Comparison of ENCODE assay signal across 13 mouse cellular contexts in genomic region chr11:45900233-45901015, GRCm38 (mm10). TPM values are rescaled to one million over a fixed set of nuclear protein-coding genes. Genes with fewer than 3 reads are reported as not detected.
DNase-seq lines count a peak whose midpoint lies in the region; ATAC-seq lines count a peak whose summit lies in the region.
"Had no signal": no experiment of that assay in that cellular context is flagged by ENCODE, and none has a peak within 500 bp of the region (broad histone marks: within the 10 kb centered on the region; RNA-seq: fewer than 3 reads in every experiment).

No protein-coding gene starts in this region.

- H3K27me3 ChIP-seq in kidney, embryonic 16.5 days (ENCODE audit: insufficient read depth, low read length), result no peaks in the 10 kb centered on the region
- H3K27me3 ChIP-seq in heart, embryonic 16.5 days (ENCODE audit: control insufficient read depth, insufficient read depth, low read length), result no peaks in the 10 kb centered on the region
- no peaks in the 10 kb centered on the region for H3K27me3 ChIP-seq in limb, embryonic 13.5 days
- H3K27me3 ChIP-seq: limb, embryonic 15.5 days had no signal

- intact Hi-C loops in left cerebral cortex, postnatal 36 days (cut with DNase I), result no loop called here

- no peak for ATAC-seq in kidney, embryonic 16.5 days (ENCODE audit: low FRiP score, low TSS enrichment)
- peak; percentile 45; the same call in 1 of the 2 replicates for ATAC-seq in heart, embryonic 16.5 days (replicated peaks; ENCODE audit: extremely low read depth, insufficient read depth, low FRiP score)
- ATAC-seq in limb, embryonic 13.5 days (ENCODE audit: low FRiP score, low read depth), result peak; percentile 51; the same call in 1 of the 2 replicates
- ATAC-seq in activated CD4-positive, CD25-positive, alpha-beta regulatory T cell, adult 4 months, result no peak

- no peaks in the 10 kb centered on the region for H3K9me3 ChIP-seq in kidney, embryonic 16.5 days (ENCODE audit: low read length)
- H3K9me3 ChIP-seq in heart, embryonic 16.5 days (replicated peaks; ENCODE audit: control insufficient read depth, low read length), result no peaks in the 10 kb centered on the region
- H3K9me3 ChIP-seq in limb, embryonic 13.5 days, result no peaks in the 10 kb centered on the region
- H3K9me3 ChIP-seq: limb, embryonic 15.5 days had no signal

- H3K27ac ChIP-seq in kidney, embryonic 16.5 days (ENCODE audit: low read length), result peak overlapping the region; percentile 29; the same call in 1 of the 2 replicates
- peak overlapping the region; percentile 47 for H3K27ac ChIP-seq in heart, embryonic 16.5 days (ENCODE audit: low read length)
- H3K27ac ChIP-seq in limb, embryonic 13.5 days, result no peak overlapping the region
- H3K27ac ChIP-seq: limb, embryonic 15.5 days; macrophage had no signal

- H3K4me3 ChIP-seq in kidney, embryonic 16.5 days (ENCODE audit: low read length), result no peak overlapping the region
- H3K4me3 ChIP-seq in heart, embryonic 16.5 days (ENCODE audit: low read length), result no peak overlapping the region
- no peak overlapping the region for H3K4me3 ChIP-seq in limb, embryonic 13.5 days
- H3K4me3 ChIP-seq: erythroblast, embryonic 14.5 days; limb, embryonic 15.5 days had no signal

- H3K4me2 ChIP-seq in kidney, embryonic 16.5 days (replicated peaks; ENCODE audit: low read depth, low read length), result no peak overlapping the region
- no peak overlapping the region for H3K4me2 ChIP-seq in heart, embryonic 16.5 days (ENCODE audit: low read depth, low read length)
- no peak overlapping the region for H3K4me2 ChIP-seq in limb, embryonic 13.5 days (replicated peaks)
- H3K4me2 ChIP-seq: limb, embryonic 15.5 days had no signal

- DNase-seq in gastrocnemius, adult 18-20 months (ENCODE audit: low spot score), result peak; percentile 48
- DNase-seq in gastrocnemius, postnatal 10 days, result no peak
- DNase-seq in kidney, postnatal 4 days, result no peak
- no peak for DNase-seq in left cerebral cortex, postnatal 36 days (ENCODE audit: low spot score in 2 of 2)
- DNase-seq: cerebellum, adult 11 months; right cerebral cortex, postnatal 4 days had no signal

- H3K9ac ChIP-seq in kidney, embryonic 16.5 days (replicated peaks; ENCODE audit: low read length), result no peak overlapping the region
- no peak overlapping the region for H3K9ac ChIP-seq in heart, embryonic 16.5 days (ENCODE audit: low read length)
- H3K9ac ChIP-seq in limb, embryonic 13.5 days, result no peak overlapping the region
- H3K9ac ChIP-seq: limb, embryonic 15.5 days had no signal

- 62% methylated on average over 11 of the region's 11 CpGs for WGBS in kidney, embryonic 16.5 days
- 65% methylated on average over 11 of the region's 11 CpGs for WGBS in heart, embryonic 16.5 days
- WGBS in limb, embryonic 13.5 days, result 33% methylated on average over 11 of the region's 11 CpGs

- H3K36me3 ChIP-seq in kidney, embryonic 16.5 days (ENCODE audit: insufficient read depth, low read length), result peaks cover 31% of the 10 kb centered on the region
- H3K36me3 ChIP-seq in heart, embryonic 16.5 days (ENCODE audit: control insufficient read depth, insufficient read depth), result peaks cover 22% of the 10 kb centered on the region
- H3K36me3 ChIP-seq in limb, embryonic 13.5 days, result peaks cover 55% of the 10 kb centered on the region

- H3K4me1 ChIP-seq in kidney, embryonic 16.5 days (ENCODE audit: insufficient read depth, low read length), result peaks cover 2% of the 10 kb centered on the region; the same call in 1 of the 2 replicates
- H3K4me1 ChIP-seq in heart, embryonic 16.5 days (ENCODE audit: control insufficient read depth, insufficient read depth, low read length), result peaks cover 5% of the 10 kb centered on the region; the same call in 1 of the 2 replicates
- peaks cover 10% of the 10 kb centered on the region for H3K4me1 ChIP-seq in limb, embryonic 13.5 days

RNA-seq across cellular contexts. Expression of gene Lsm11, which starts 44.3 kb away (rescaled TPM):
- total RNA-seq in gastrocnemius, adult 18-20 months (2021), result 1 to 10 TPM; 2.3 TPM
- total RNA-seq in gastrocnemius, postnatal 10 days (2021), result 1 to 10 TPM; 3.7 to 4.1 TPM
- 3.9 and 4.3 TPM in 2 replicates for polyA plus RNA-seq in kidney, embryonic 16.5 days (2015; fragmentation: Nextera tagmentation; extraction: Ambion mirVana)
- 5.6 and 6.1 TPM in 2 replicates for polyA plus RNA-seq in heart, embryonic 16.5 days (2015; fragmentation: Nextera tagmentation; extraction: Ambion mirVana)
- polyA plus RNA-seq in limb, embryonic 13.5 days (2015; fragmentation: Nextera tagmentation; extraction: Ambion mirVana), result 6.8 and 7.8 TPM in 2 replicates
- 10 to 100 TPM; 23.8 to 25.4 TPM for total RNA-seq in left cerebral cortex, postnatal 36 days (2021)
- polyA plus RNA-seq in activated CD4-positive, CD25-positive, alpha-beta regulatory T cell, adult 4 months (2017; shearing (Covaris generic)), result 1 to 10 TPM; 1.3 to 1.6 TPM

RNA-seq across cellular contexts. Expression of gene Clint1, which starts 48.6 kb away (rescaled TPM):
- 10 to 100 TPM; 42.4 to 45.3 TPM for total RNA-seq in gastrocnemius, adult 18-20 months (2021)
- 10 to 100 TPM; 44.9 to 51.3 TPM for total RNA-seq in gastrocnemius, postnatal 10 days (2021)
- polyA plus RNA-seq in kidney, embryonic 16.5 days (2015; fragmentation: Nextera tagmentation; extraction: Ambion mirVana), result 104 and 106 TPM in 2 replicates
- 47.8 and 56.4 TPM in 2 replicates for polyA plus RNA-seq in heart, embryonic 16.5 days (2015; fragmentation: Nextera tagmentation; extraction: Ambion mirVana)
- 85.1 and 86.7 TPM in 2 replicates for polyA plus RNA-seq in limb, embryonic 13.5 days (2015; fragmentation: Nextera tagmentation; extraction: Ambion mirVana)
- total RNA-seq in left cerebral cortex, postnatal 36 days (2021), result 10 to 100 TPM; 48.6 to 55.2 TPM
- 10 to 100 TPM; 45.4 to 47.0 TPM for polyA plus RNA-seq in activated CD4-positive, CD25-positive, alpha-beta regulatory T cell, adult 4 months (2017; shearing (Covaris generic))

RNA-seq across cellular contexts. Expression of gene Thg1l, which starts 54.9 kb away (rescaled TPM):
- total RNA-seq in gastrocnemius, adult 18-20 months (2021), result 1 to 10 TPM; 3.7 to 3.9 TPM
- 10 to 100 TPM in 1 of 2 experiments, 1 to 10 TPM in 1; 6.2 to 11.3 TPM for total RNA-seq in gastrocnemius, postnatal 10 days (2021)
- polyA plus RNA-seq in kidney, embryonic 16.5 days (2015; fragmentation: Nextera tagmentation; extraction: Ambion mirVana), result 14.2 and 16.2 TPM in 2 replicates
- 7.4 and 8.2 TPM in 2 replicates for polyA plus RNA-seq in heart, embryonic 16.5 days (2015; fragmentation: Nextera tagmentation; extraction: Ambion mirVana)
- 14.3 and 16.3 TPM in 2 replicates for polyA plus RNA-seq in limb, embryonic 13.5 days (2015; fragmentation: Nextera tagmentation; extraction: Ambion mirVana)
- total RNA-seq in left cerebral cortex, postnatal 36 days (2021), result 10 to 100 TPM in 1 of 2 experiments, 1 to 10 TPM in 1; 10.0 to 12.4 TPM
- polyA plus RNA-seq in activated CD4-positive, CD25-positive, alpha-beta regulatory T cell, adult 4 months (2017; shearing (Covaris generic)), result 10 to 100 TPM in 1 of 2 experiments, 1 to 10 TPM in 1; 9.0 to 15.8 TPM

Comparison
In these comparisons a context has a peak if more than half of its experiments do, and no peak if none do; other contexts are left out.
1. ATAC-seq: peak in heart, embryonic 16.5 days (single experiment) and limb, embryonic 13.5 days (single experiment); none in kidney, embryonic 16.5 days (single experiment) and activated CD4-positive, CD25-positive, alpha-beta regulatory T cell, adult 4 months (single experiment).